Comparison of ENCODE assay signal across 12 mouse cellular contexts in genomic region chr11:8579789-8580188, GRCm38 (mm10).
A peak's percentile ranks its signal among the peaks of the same experiment; 100 is the strongest.
DNase-seq lines count a peak whose midpoint lies in the region; ATAC-seq lines count a peak whose summit lies in the region.
"Had no signal": no experiment of that assay in that cellular context is flagged by ENCODE, and none has a peak within 500 bp of the region (broad histone marks: within the 10 kb centered on the region; RNA-seq: fewer than 3 reads in every experiment).

No protein-coding gene starts in this region.

- H3K4me2 ChIP-seq in embryonic facial prominence, embryonic 14.5 days (ENCODE audit: low read depth, low read length): no peak overlapping the region
- peak overlapping the region; percentile 43 for H3K4me2 ChIP-seq in heart, embryonic 15.5 days
- no peak overlapping the region for H3K4me2 ChIP-seq in hindbrain, embryonic 11.5 days (replicated peaks; ENCODE audit: low read depth, low read length)
- H3K4me2 ChIP-seq: liver, embryonic 13.5 days had no signal

- H3K36me3 ChIP-seq in embryonic facial prominence, embryonic 14.5 days (ENCODE audit: control insufficient read depth, insufficient read depth, low read length): peaks cover 28% of the 10 kb centered on the region
- peaks cover 53% of the 10 kb centered on the region for H3K36me3 ChIP-seq in embryonic facial prominence, embryonic 10.5 days (replicated peaks)
- no peaks in the 10 kb centered on the region for H3K36me3 ChIP-seq in heart, embryonic 15.5 days
- no peaks in the 10 kb centered on the region for H3K36me3 ChIP-seq in hindbrain, embryonic 11.5 days (ENCODE audit: control insufficient read depth, insufficient read depth, low read length)
- H3K36me3 ChIP-seq: liver, embryonic 13.5 days had no signal

- no peaks in the 10 kb centered on the region for H3K27me3 ChIP-seq in embryonic facial prominence, embryonic 14.5 days (replicated peaks; ENCODE audit: control insufficient read depth, insufficient read depth, low read length)
- no peaks in the 10 kb centered on the region for H3K27me3 ChIP-seq in embryonic facial prominence, embryonic 10.5 days (replicated peaks; ENCODE audit: low read depth, poor library complexity, severe bottlenecking)
- H3K27me3 ChIP-seq in heart, embryonic 15.5 days: no peaks in the 10 kb centered on the region
- H3K27me3 ChIP-seq in hindbrain, embryonic 11.5 days (ENCODE audit: control insufficient read depth, insufficient read depth, low read length): no peaks in the 10 kb centered on the region
- H3K27me3 ChIP-seq: liver, embryonic 13.5 days had no signal

- peaks cover 7% of the 10 kb centered on the region; the same call in 1 of the 2 replicates for H3K4me1 ChIP-seq in embryonic facial prominence, embryonic 14.5 days (ENCODE audit: control insufficient read depth, insufficient read depth, low read length)
- H3K4me1 ChIP-seq in embryonic facial prominence, embryonic 10.5 days: peaks cover 36% of the 10 kb centered on the region
- H3K4me1 ChIP-seq in heart, embryonic 15.5 days (replicated peaks): peaks cover 57% of the 10 kb centered on the region
- no peaks in the 10 kb centered on the region for H3K4me1 ChIP-seq in hindbrain, embryonic 11.5 days (replicated peaks; ENCODE audit: control insufficient read depth, insufficient read depth, low read length)

- 0 out of 2 replicates have a peak overlapping the region, but pooled peaks have one; percentile 6 for H3K27ac ChIP-seq in embryonic facial prominence, embryonic 14.5 days (replicated peaks; ENCODE audit: low read depth, low read length)
- no peak overlapping the region for H3K27ac ChIP-seq in embryonic facial prominence, embryonic 10.5 days (replicated peaks)
- peak overlapping the region; percentile 83 for H3K27ac ChIP-seq in heart, embryonic 15.5 days
- H3K27ac ChIP-seq in hindbrain, embryonic 11.5 days (ENCODE audit: low read depth, low read length): no peak overlapping the region
- H3K27ac ChIP-seq: liver, embryonic 13.5 days had no signal

- no peaks in the 10 kb centered on the region for H3K9me3 ChIP-seq in embryonic facial prominence, embryonic 14.5 days (ENCODE audit: control insufficient read depth, low read length)
- no peaks in the 10 kb centered on the region for H3K9me3 ChIP-seq in embryonic facial prominence, embryonic 10.5 days
- no peaks in the 10 kb centered on the region for H3K9me3 ChIP-seq in heart, embryonic 15.5 days (replicated peaks)
- H3K9me3 ChIP-seq in hindbrain, embryonic 11.5 days (ENCODE audit: control insufficient read depth, low read length): no peaks in the 10 kb centered on the region
- H3K9me3 ChIP-seq: liver, embryonic 13.5 days had no signal

- no peak overlapping the region for H3K9ac ChIP-seq in embryonic facial prominence, embryonic 14.5 days (ENCODE audit: low read depth, low read length)
- peak overlapping the region; percentile 30; the same call in 1 of the 2 replicates for H3K9ac ChIP-seq in heart, embryonic 15.5 days
- no peak overlapping the region for H3K9ac ChIP-seq in hindbrain, embryonic 11.5 days (ENCODE audit: low read depth, low read length)
- H3K9ac ChIP-seq: liver, embryonic 13.5 days had no signal

- WGBS in embryonic facial prominence, embryonic 14.5 days: 78% methylated on average over 5 of the region's 5 CpGs
- WGBS in embryonic facial prominence, embryonic 10.5 days: 88% methylated on average over 5 of the region's 5 CpGs
- 20% methylated on average over 5 of the region's 5 CpGs for WGBS in heart, embryonic 15.5 days
- 78% methylated on average over 5 of the region's 5 CpGs for WGBS in hindbrain, embryonic 11.5 days

- no peak for DNase-seq in embryonic facial prominence, embryonic 14.5 days (ENCODE audit: low spot score)
- DNase-seq in embryonic facial prominence, embryonic 10.5 days (ENCODE audit: low spot score): no peak
- peak; percentile 76 for DNase-seq in adrenal gland, postnatal 14 days
- peak; percentile 39 to 63 for DNase-seq in lung, postnatal 4 days
- DNase-seq in hindbrain, embryonic 11.5 days (ENCODE audit: low spot score): no peak
- DNase-seq in frontal cortex, postnatal 36 days (ENCODE audit: low spot score in 2 of 2): no peak
- DNase-seq: B cell, adult 2 months; liver, embryonic 13.5 days had no signal

- no peak for ATAC-seq in embryonic facial prominence, embryonic 14.5 days (ENCODE audit: low read depth)
- peak; percentile 90 for ATAC-seq in heart, embryonic 15.5 days (replicated peaks; ENCODE audit: insufficient number of reproducible peaks, insufficient read depth, low FRiP score, low read depth)
- ATAC-seq in megakaryocyte progenitor cell, adult 5-6 weeks (replicated peaks; ENCODE audit: poor library complexity): no peak; the same call in 1 of the 2 replicates
- ATAC-seq in hindbrain, embryonic 11.5 days (ENCODE audit: low FRiP score): no peak
- ATAC-seq: inflammation-experienced regulatory T-cells, adult 6 months had no signal

- no peak overlapping the region for H3K4me3 ChIP-seq in embryonic facial prominence, embryonic 14.5 days (ENCODE audit: low read depth, low read length)
- no peak overlapping the region for H3K4me3 ChIP-seq in embryonic facial prominence, embryonic 10.5 days
- H3K4me3 ChIP-seq in heart, embryonic 15.5 days: no peak overlapping the region
- no peak overlapping the region for H3K4me3 ChIP-seq in hindbrain, embryonic 11.5 days (ENCODE audit: low read depth, low read length)
- H3K4me3 ChIP-seq: erythroblast, embryonic 14.5 days; liver, embryonic 13.5 days had no signal

Comparison
In these comparisons a context has a peak if more than half of its experiments do, and no peak if none do; other contexts are left out.
1. H3K27ac ChIP-seq: peak in embryonic facial prominence, embryonic 14.5 days (single experiment) and heart, embryonic 15.5 days (single experiment); none in embryonic facial prominence, embryonic 10.5 days (single experiment) and hindbrain, embryonic 11.5 days (single experiment).
2. DNase-seq: peak in adrenal gland, postnatal 14 days (single experiment) and lung, postnatal 4 days (2 of 2); none in embryonic facial prominence, embryonic 14.5 days (single experiment), embryonic facial prominence, embryonic 10.5 days (single experiment), hindbrain, embryonic 11.5 days (single experiment) and frontal cortex, postnatal 36 days (0 of 2).